In the genomic region with DNA sequence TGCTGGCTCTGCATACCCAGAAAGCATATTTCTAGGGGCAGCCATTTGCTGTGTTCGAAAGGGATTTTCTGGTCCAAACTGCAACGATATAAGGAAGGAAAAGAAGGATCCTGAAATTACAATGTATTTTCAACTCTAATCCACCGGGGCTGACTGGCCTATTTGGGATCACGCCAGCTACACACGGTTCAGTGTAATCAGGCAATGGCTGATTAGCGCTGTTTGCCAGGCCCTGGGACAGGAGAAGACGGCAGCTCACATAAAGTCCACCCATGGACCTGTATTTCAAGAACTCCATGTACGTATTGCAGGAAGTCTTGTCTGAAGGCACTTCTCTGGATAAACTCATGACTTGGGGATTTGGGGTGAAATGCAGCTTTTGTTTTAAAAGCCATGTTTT, we compare ENCODE assay signal across 16 mouse cellular contexts. TPM values are rescaled to one million over a fixed set of nuclear protein-coding genes. Genes with fewer than 3 reads are reported as not detected.
DNase-seq lines count a peak whose midpoint lies in the region; ATAC-seq lines count a peak whose summit lies in the region.
"Had no signal": no experiment of that assay in that cellular context is flagged by ENCODE, and none has a peak within 500 bp of the region (broad histone marks: within the 10 kb centered on the region; RNA-seq: fewer than 3 reads in every experiment).

No protein-coding gene starts in this region.

- 0 out of 2 replicates have a peak, but pooled peaks cover 4% of the 10 kb centered on the region for H3K36me3 ChIP-seq in heart, embryonic 12.5 days
- H3K36me3 ChIP-seq: embryonic facial prominence, embryonic 12.5 days; hindbrain, embryonic 15.5 days; neural tube, embryonic 15.5 days had no signal

- H3K27me3 ChIP-seq in heart, embryonic 12.5 days (replicated peaks) = no peaks in the 10 kb centered on the region
- H3K27me3 ChIP-seq: embryonic facial prominence, embryonic 12.5 days; hindbrain, embryonic 15.5 days; limb, embryonic 12.5 days; neural tube, embryonic 15.5 days had no signal

- 61% methylated on average over 8 of the region's 8 CpGs for WGBS in heart, embryonic 12.5 days

- H3K27ac ChIP-seq in heart, embryonic 12.5 days (ENCODE audit: poor library complexity, severe bottlenecking) = no peak overlapping the region
- H3K27ac ChIP-seq: embryonic facial prominence, embryonic 12.5 days; heart, adult 2 months; hindbrain, embryonic 15.5 days; limb, embryonic 12.5 days; neural tube, embryonic 15.5 days had no signal

- no peak overlapping the region for H3K4me2 ChIP-seq in heart, embryonic 12.5 days
- H3K4me2 ChIP-seq: embryonic facial prominence, embryonic 12.5 days; hindbrain, embryonic 15.5 days; limb, embryonic 12.5 days; neural tube, embryonic 15.5 days had no signal

- intact Hi-C loops in heart, postnatal 10 days (cut with DNase I) = no loop called here

- H3K9ac ChIP-seq in heart, embryonic 12.5 days = no peak overlapping the region; the same call in 1 of the 2 replicates
- H3K9ac ChIP-seq: embryonic facial prominence, embryonic 12.5 days; hindbrain, embryonic 15.5 days; limb, embryonic 12.5 days; liver, postnatal 0 days; neural tube, embryonic 15.5 days had no signal

- 0 out of 2 replicates have a peak, but pooled peaks cover 3% of the 10 kb centered on the region for H3K9me3 ChIP-seq in heart, embryonic 12.5 days (replicated peaks)
- H3K9me3 ChIP-seq: embryonic facial prominence, embryonic 12.5 days; hindbrain, embryonic 15.5 days; limb, embryonic 12.5 days; neural tube, embryonic 15.5 days had no signal

- peaks cover 5% of the 10 kb centered on the region for H3K4me1 ChIP-seq in heart, embryonic 12.5 days (replicated peaks)
- H3K4me1 ChIP-seq: embryonic facial prominence, embryonic 12.5 days; limb, embryonic 12.5 days had no signal

- no peak overlapping the region for H3K4me3 ChIP-seq in heart, embryonic 12.5 days
- H3K4me3 ChIP-seq: embryonic facial prominence, embryonic 12.5 days; heart, adult 2 months; hindbrain, embryonic 15.5 days; limb, embryonic 12.5 days; neural tube, embryonic 15.5 days had no signal

- peak; percentile 52 to 53 for DNase-seq in heart, postnatal 10 days
- DNase-seq in ovary, postnatal 36 days (ENCODE audit: low spot score) = peak; percentile 28
- DNase-seq in ovary, postnatal 10 days (ENCODE audit: low spot score) = no peak
- DNase-seq in cerebellum, adult 18-20 months = peak; percentile 83 to 87
- peak; percentile 82 to 83 for DNase-seq in cerebellum, postnatal 36 days
- DNase-seq in frontal cortex, postnatal 25 days (ENCODE audit: low spot score in 2 of 2) = no peak
- DNase-seq: kidney, adult 8-10 months; kidney, postnatal 4 days; liver, postnatal 0 days; thymus, postnatal 14 days had no signal

- no peak for ATAC-seq in heart, embryonic 12.5 days (ENCODE audit: insufficient number of reproducible peaks, low FRiP score)
- ATAC-seq: liver, postnatal 0 days had no signal

RNA-seq across cellular contexts. Expression of a gene that starts 25.5 kb away (rescaled TPM):
- 10 to 100 TPM; 18.4 to 21.1 TPM for total RNA-seq in heart, postnatal 10 days (2021)
- 25.7 and 26.9 TPM in 2 replicates for polyA plus RNA-seq in heart, embryonic 12.5 days (2016; fragmentation: Nextera tagmentation; extraction: Ambion mirVana)

RNA-seq across cellular contexts. Expression of a gene that starts 25.7 kb away (rescaled TPM):
- total RNA-seq in heart, postnatal 10 days (2021) = 1 to 10 TPM; 1.9 to 2.3 TPM
- polyA plus RNA-seq in heart, embryonic 12.5 days (2016; fragmentation: Nextera tagmentation; extraction: Ambion mirVana) = 17.1 and 19.6 TPM in 2 replicates

Comparison
In these comparisons a context has a peak if more than half of its experiments do, and no peak if none do; other contexts are left out.
1. DNase-seq: peak in heart, postnatal 10 days (2 of 2), ovary, postnatal 36 days (single experiment), cerebellum, adult 18-20 months (2 of 2) and cerebellum, postnatal 36 days (2 of 2); none in ovary, postnatal 10 days (single experiment) and frontal cortex, postnatal 25 days (0 of 2).